19 mouse cellular contexts compared by ENCODE assay signal in genomic region chr14:49515096-49515665, GRCm38 (mm10). TPM values are rescaled to one million over a fixed set of nuclear protein-coding genes. Genes with fewer than 3 reads are reported as not detected.
DNase-seq lines count a peak whose midpoint lies in the region; ATAC-seq and TF ChIP-seq lines count a peak whose summit lies in the region.
"Had no signal": no experiment of that assay in that cellular context is flagged by ENCODE, and none has a peak within 500 bp of the region (broad histone marks: within the 10 kb centered on the region; RNA-seq: fewer than 3 reads in every experiment).

No protein-coding gene starts in this region.

- H3K36me3 ChIP-seq in heart, embryonic 12.5 days: no peaks in the 10 kb centered on the region
- H3K36me3 ChIP-seq in heart, embryonic 16.5 days (ENCODE audit: control insufficient read depth, insufficient read depth): no peaks in the 10 kb centered on the region
- H3K36me3 ChIP-seq in lung, postnatal 0 days (ENCODE audit: insufficient read depth, low read length): no peaks in the 10 kb centered on the region
- H3K36me3 ChIP-seq: forebrain, embryonic 15.5 days; hindbrain, embryonic 15.5 days had no signal

- H3K27ac ChIP-seq in heart, embryonic 12.5 days (ENCODE audit: poor library complexity, severe bottlenecking): peak overlapping the region; percentile 70
- H3K27ac ChIP-seq in heart, embryonic 16.5 days (ENCODE audit: low read length): peak overlapping the region; percentile 81
- H3K27ac ChIP-seq in lung, postnatal 0 days (ENCODE audit: low read length): no peak overlapping the region
- H3K27ac ChIP-seq: forebrain, embryonic 15.5 days; hindbrain, embryonic 15.5 days had no signal

- DNase-seq in heart, postnatal 10 days: no peak
- DNase-seq in heart, postnatal 14 days: no peak
- DNase-seq in lung, postnatal 0 days (ENCODE audit: low spot score): peak; percentile 35
- no peak for DNase-seq in lung, postnatal 4 days
- DNase-seq: adrenal gland, adult 2 months; adrenal gland, postnatal 25 days; cerebellum, adult 2 months; cerebellum, postnatal 10 days; gastrocnemius, postnatal 14 days; kidney, adult 2 months had no signal

- peaks cover 15% of the 10 kb centered on the region for H3K4me1 ChIP-seq in heart, embryonic 12.5 days (replicated peaks)
- H3K4me1 ChIP-seq in heart, embryonic 16.5 days (ENCODE audit: control insufficient read depth, insufficient read depth, low read length): peaks cover 15% of the 10 kb centered on the region
- H3K4me1 ChIP-seq in lung, postnatal 0 days (ENCODE audit: insufficient read depth, low read depth, low read length): no peaks in the 10 kb centered on the region
- H3K4me1 ChIP-seq: forebrain, embryonic 15.5 days; hindbrain, embryonic 15.5 days had no signal

- no peaks in the 10 kb centered on the region for H3K9me3 ChIP-seq in heart, embryonic 12.5 days (replicated peaks)
- H3K9me3 ChIP-seq in heart, embryonic 16.5 days (replicated peaks; ENCODE audit: control insufficient read depth, low read length): no peaks in the 10 kb centered on the region
- H3K9me3 ChIP-seq in lung, postnatal 0 days (ENCODE audit: low read length): no peaks in the 10 kb centered on the region
- H3K9me3 ChIP-seq: forebrain, embryonic 15.5 days; hindbrain, embryonic 15.5 days had no signal

- no peaks in the 10 kb centered on the region for H3K27me3 ChIP-seq in heart, embryonic 12.5 days (replicated peaks)
- H3K27me3 ChIP-seq in heart, embryonic 16.5 days (ENCODE audit: control insufficient read depth, insufficient read depth, low read length): no peaks in the 10 kb centered on the region
- no peaks in the 10 kb centered on the region for H3K27me3 ChIP-seq in lung, postnatal 0 days (replicated peaks; ENCODE audit: insufficient read depth, low read length)
- H3K27me3 ChIP-seq: forebrain, embryonic 15.5 days; hindbrain, embryonic 15.5 days had no signal

- no peak overlapping the region for H3K4me2 ChIP-seq in heart, embryonic 12.5 days
- H3K4me2 ChIP-seq in heart, embryonic 16.5 days (ENCODE audit: low read depth, low read length): no peak overlapping the region
- no peak overlapping the region for H3K4me2 ChIP-seq in lung, postnatal 0 days (replicated peaks; ENCODE audit: low read depth, low read length)
- H3K4me2 ChIP-seq: forebrain, embryonic 15.5 days; hindbrain, embryonic 15.5 days had no signal

- intact Hi-C loops in heart, postnatal 10 days (cut with DNase I): no loop called here
- intact Hi-C loops in heart, postnatal 14 days (cut with DNase I): no loop called here

- ATAC-seq in heart, embryonic 12.5 days (ENCODE audit: insufficient number of reproducible peaks, low FRiP score): no peak
- ATAC-seq in heart, embryonic 16.5 days (replicated peaks; ENCODE audit: extremely low read depth, insufficient read depth, low FRiP score): no peak
- peak; percentile 33; the same call in 1 of the 2 replicates for ATAC-seq in lung, postnatal 0 days
- ATAC-seq: forebrain, embryonic 15.5 days; intestine, embryonic 16.5 days had no signal

- no peak overlapping the region for H3K4me3 ChIP-seq in heart, embryonic 12.5 days
- H3K4me3 ChIP-seq in heart, embryonic 16.5 days (ENCODE audit: low read length): no peak overlapping the region
- H3K4me3 ChIP-seq in lung, postnatal 0 days (ENCODE audit: low read depth, low read length): no peak overlapping the region
- H3K4me3 ChIP-seq: forebrain, embryonic 15.5 days; hindbrain, embryonic 15.5 days had no signal

- no peak overlapping the region for H3K9ac ChIP-seq in heart, embryonic 12.5 days
- H3K9ac ChIP-seq in heart, embryonic 16.5 days (ENCODE audit: low read length): no peak overlapping the region
- no peak overlapping the region for H3K9ac ChIP-seq in lung, postnatal 0 days (replicated peaks; ENCODE audit: low read depth)
- H3K9ac ChIP-seq: forebrain, embryonic 15.5 days; hindbrain, embryonic 15.5 days had no signal

- TF ChIP-seq EP300 in lung, postnatal 0 days (IDR thresholded peaks at IDR 0.05): no peak

- TF ChIP-seq CTCF in lung, postnatal 0 days (IDR thresholded peaks at IDR 0.05): no peak

- WGBS in heart, embryonic 12.5 days: 38% methylated on average over 2 of the region's 2 CpGs
- WGBS in heart, embryonic 16.5 days: 20% methylated on average over 2 of the region's 2 CpGs
- WGBS in lung, postnatal 0 days: 21% methylated on average over 2 of the region's 2 CpGs

RNA-seq across cellular contexts. Expression of gene Slc35f4, which starts 10.7 kb away (rescaled TPM):
- 0.21 TPM in 1 of 2 replicates, not detected in the other for polyA plus RNA-seq in heart, embryonic 12.5 days (2016; fragmentation: Nextera tagmentation; extraction: Ambion mirVana)
- total RNA-seq in heart, postnatal 10 days (2021): not detected
- 0.07 and 0.16 TPM in 2 replicates for polyA plus RNA-seq in heart, embryonic 16.5 days (2015; fragmentation: Nextera tagmentation; extraction: Ambion mirVana)
- not detected for total RNA-seq in heart, postnatal 14 days (2021)
- not detected in 2 replicates for polyA plus RNA-seq in lung, postnatal 0 days (2015; fragmentation: Nextera tagmentation; extraction: Ambion mirVana)
- total RNA-seq: adrenal gland, adult 2 months; adrenal gland, postnatal 25 days; gastrocnemius, adult 18-20 months; gastrocnemius, postnatal 14 days; heart, postnatal 25 days had no signal
- polyA plus RNA-seq: adrenal gland, adult 2 months; embryonic facial prominence, embryonic 11.5 days; forebrain, embryonic 11.5 days; kidney, adult 2 months had no signal
